Mouse (Mus musculus) midbrain, embryonic 16.5 days (tissue): ENCODE measurements around the gene Pmp22. TPM values are rescaled to one million over a fixed set of nuclear protein-coding genes. Genes with fewer than 3 reads are reported as not detected.

Experiments
- ATAC-seq: fragments of 200-750 bp; cut with Nextera tagmentation; 2 replicates; pipeline ENCODE4 v1.8.0; 2017; ENCODE audit warnings: moderate TSS enrichment
- H3K27ac ChIP-seq: fragments of 300-500 bp; sonication (generic); 2 replicates; pipeline ENCODE4 v1.5.1; 2014; ENCODE audit warnings: mild to moderate bottlenecking, low read length, mixed read lengths
- H3K27me3 ChIP-seq: fragments of 300-500 bp; sonication (generic); 2 replicates; pipeline ENCODE4 v1.6.1; 2014; ENCODE audit warnings: low read depth, low read length, mixed read lengths; ENCODE audit not compliant: control insufficient read depth, insufficient read depth
- H3K36me3 ChIP-seq: fragments of 300-500 bp; sonication (generic); 2 replicates; pipeline ENCODE4 v1.6.1; 2014; ENCODE audit warnings: mild to moderate bottlenecking, low read length, moderate library complexity, mixed read lengths; ENCODE audit not compliant: control insufficient read depth, insufficient read depth
- H3K4me1 ChIP-seq: fragments of 300-500 bp; sonication (generic); 2 replicates; pipeline ENCODE4 v1.6.1; 2014; ENCODE audit warnings: mild to moderate bottlenecking, low read length, mixed read lengths; ENCODE audit not compliant: control insufficient read depth, insufficient read depth
- H3K4me2 ChIP-seq: fragments of 300-500 bp; sonication (generic); 2 replicates; pipeline ENCODE4 v1.6.1; 2014; ENCODE audit warnings: mild to moderate bottlenecking, low read length, mixed read lengths
- H3K4me3 ChIP-seq: fragments of 300-500 bp; sonication (generic); 2 replicates; pipeline ENCODE4 v1.5.1; 2014; ENCODE audit warnings: low read depth, mild to moderate bottlenecking, low read length, moderate library complexity, mixed read lengths
- H3K9ac ChIP-seq: fragments of 300-500 bp; sonication (generic); 2 replicates; pipeline ENCODE4 v1.6.1; 2014; ENCODE audit warnings: low read depth, low read length, mixed read lengths
- H3K9me3 ChIP-seq: fragments of 300-500 bp; sonication (generic); replicated peaks from 2 replicates; pipeline ENCODE4 v1.6.1; 2014; ENCODE audit warnings: mild to moderate bottlenecking, low read length, mixed read lengths; ENCODE audit not compliant: control insufficient read depth, poor library complexity, severe bottlenecking
- WGBS: fragments of 180-500 bp; shearing (Covaris S2); extraction: QIAGEN DNeasy Blood & Tissue Kit; methylation state at CpG from one replicate; pipeline ENCODE4 v1.1.7; 2014; 5-methylcytosine and 5-hydroxymethylcytosine counted together
- polyA plus RNA-seq: library from polyadenylated mRNA; unstranded; fragments of >200 nt; fragmentation: Nextera tagmentation; extraction: Ambion mirVana; gene quantifications from 2 replicates; pipeline ENCODE4 v1.2.1, GENCODE M21; 2015

Pmp22 gene
- polyA plus RNA-seq, 1 experiment from 2014 or later: 23.6 TPM

DNA sequence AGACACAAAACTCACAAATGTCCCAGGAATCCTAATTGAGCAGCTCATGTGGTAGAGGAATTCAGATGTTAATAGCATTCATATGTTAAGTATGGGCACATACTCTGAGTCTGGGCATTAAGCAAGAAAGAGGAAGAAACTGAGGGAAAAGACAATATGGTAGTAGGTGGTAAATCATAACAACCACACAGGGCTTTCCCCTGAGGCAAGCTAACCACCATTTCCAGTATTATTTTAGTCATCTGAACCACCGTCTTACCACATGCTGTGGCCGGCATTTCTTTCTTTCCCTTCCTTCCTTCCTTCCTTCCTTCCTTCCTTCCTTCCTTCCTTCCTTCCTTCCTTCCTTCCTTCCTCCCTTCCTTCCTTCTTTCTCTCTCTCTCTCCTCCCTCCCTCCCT, 6.5 kb upstream of the Pmp22 start:
- no peaks in the 10 kb centered on the region for H3K36me3 ChIP-seq
- no peak overlapping the region for H3K9ac ChIP-seq
- H3K4me3 ChIP-seq: no peak overlapping the region
- ATAC-seq: no peak
- no peak overlapping the region for H3K4me2 ChIP-seq
- no peaks in the 10 kb centered on the region for H3K27me3 ChIP-seq
- WGBS: 75% methylated on average over 2 of the region's 2 CpGs
- no peaks in the 10 kb centered on the region for H3K9me3 ChIP-seq
- no peak overlapping the region for H3K27ac ChIP-seq
- H3K4me1 ChIP-seq: no peaks in the 10 kb centered on the region

DNA sequence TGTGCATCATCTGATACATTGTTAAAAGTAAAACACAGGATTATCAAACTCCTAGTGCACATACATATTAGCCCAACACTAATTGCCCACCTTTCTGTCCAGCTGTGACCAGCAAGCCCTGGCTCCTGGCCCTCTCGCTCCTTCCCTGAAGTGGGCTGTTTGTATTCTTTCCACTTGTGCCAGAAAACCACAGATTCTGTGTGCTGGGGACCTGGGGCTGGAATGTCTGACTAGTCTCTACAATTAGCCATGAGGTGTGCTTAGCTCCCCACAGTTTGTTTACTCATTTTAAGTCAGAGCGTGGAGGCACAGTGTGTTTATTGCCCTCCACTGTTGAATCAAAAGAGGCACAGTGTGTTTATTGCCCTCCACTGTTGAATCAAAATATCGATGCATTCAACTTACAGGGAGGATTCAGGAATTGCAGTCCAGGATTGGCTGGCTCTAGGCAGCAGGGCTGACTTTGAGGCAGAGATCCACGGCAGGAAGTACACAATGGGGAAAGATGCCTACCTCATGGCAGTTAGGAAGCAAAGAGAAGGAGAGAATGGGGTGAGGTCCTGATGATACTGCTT, 5.9 kb upstream of the Pmp22 start:
- Histone ChIP-seq H3K27ac (no peak overlapping the region), H3K9ac (no peak overlapping the region), H3K36me3 (no peaks in the 10 kb centered on the region), H3K4me2 (no peak overlapping the region), H3K27me3 (no peaks in the 10 kb centered on the region), H3K4me1 (no peaks in the 10 kb centered on the region), H3K4me3 (no peak overlapping the region), H3K9me3 (no peaks in the 10 kb centered on the region)
- WGBS: 59% methylated on average over 4 of the region's 4 CpGs
- no peak for ATAC-seq

DNA sequence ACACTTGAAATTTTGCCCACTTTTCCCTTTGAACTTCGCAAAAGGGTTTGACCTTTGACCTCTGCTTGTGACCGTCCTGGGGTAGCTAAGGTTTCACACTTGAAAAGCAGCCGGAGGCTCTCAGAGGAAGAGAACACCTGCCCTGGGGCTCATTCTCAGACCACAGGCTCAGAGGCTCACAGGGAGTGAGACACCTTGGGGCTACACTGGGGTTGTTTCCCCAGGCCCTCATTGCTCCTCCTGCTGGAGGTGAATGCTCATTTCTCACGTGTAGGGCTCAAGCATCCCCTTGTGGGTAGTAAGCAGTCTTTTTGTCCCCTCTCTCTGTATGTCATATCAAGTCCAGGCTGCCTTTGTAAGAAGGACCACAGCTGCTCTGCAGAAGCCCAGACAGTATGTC, 4.5 kb upstream of the Pmp22 start:
- no peak overlapping the region for H3K4me2 ChIP-seq
- no peak for ATAC-seq
- no peak overlapping the region for H3K9ac ChIP-seq
- H3K36me3 ChIP-seq: no peaks in the 10 kb centered on the region
- 8% methylated on average over 4 of the region's 4 CpGs for WGBS
- H3K9me3 ChIP-seq: no peaks in the 10 kb centered on the region
- H3K4me1 ChIP-seq: no peaks in the 10 kb centered on the region
- H3K27me3 ChIP-seq: peaks cover 6% of the 10 kb centered on the region
- no peak overlapping the region for H3K4me3 ChIP-seq
- no peak overlapping the region for H3K27ac ChIP-seq

DNA sequence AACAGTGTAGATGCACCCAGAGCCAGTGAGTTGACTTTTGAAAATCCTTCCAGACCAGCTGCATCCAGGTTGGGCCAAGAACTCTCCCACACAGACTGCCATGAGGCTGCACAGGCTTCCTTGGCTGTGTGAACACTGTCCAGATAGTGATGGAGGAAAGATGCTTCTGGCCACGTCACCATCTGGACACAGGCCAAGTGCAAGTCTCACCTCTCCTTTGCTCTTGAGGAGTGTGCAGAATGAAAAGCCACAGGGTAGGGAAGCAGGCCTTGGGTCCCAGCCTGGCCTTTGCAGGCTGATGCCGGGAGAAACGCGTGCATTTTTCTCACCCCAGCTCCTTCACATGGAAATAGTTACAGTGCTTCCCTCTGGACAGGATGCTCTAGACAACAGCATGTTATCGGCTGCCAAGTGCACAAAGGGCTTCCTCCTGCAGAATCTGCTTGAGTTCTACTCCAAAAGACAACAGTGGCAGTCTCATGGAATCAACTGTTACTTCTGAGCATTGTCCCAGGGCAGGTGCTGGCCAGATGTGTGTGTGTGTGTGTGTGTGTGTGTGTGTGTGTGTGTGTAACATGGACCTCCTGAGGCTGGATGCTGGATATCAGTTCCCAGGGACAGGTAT, 2.8 kb upstream of the Pmp22 start:
- peaks cover 17% of the 10 kb centered on the region for H3K27me3 ChIP-seq
- H3K4me1 ChIP-seq: peaks cover 2% of the 10 kb centered on the region; the same call in 1 of the 2 replicates
- H3K4me2 ChIP-seq: no peak overlapping the region
- H3K27ac ChIP-seq: no peak overlapping the region
- no peaks in the 10 kb centered on the region for H3K36me3 ChIP-seq
- ATAC-seq: no peak
- 75% methylated on average over 5 of the region's 5 CpGs for whole genome bisulfite sequencing
- no peak overlapping the region for H3K4me3 ChIP-seq
- no peaks in the 10 kb centered on the region for H3K9me3 ChIP-seq
- H3K9ac ChIP-seq: no peak overlapping the region

- WGBS: 82% methylated on average over 8 of the region's 8 CpGs
- no peak overlapping the region for H3K4me3 ChIP-seq
- no peaks in the 10 kb centered on the region for H3K36me3 ChIP-seq
- peaks cover 13% of the 10 kb centered on the region; the same call in 1 of the 2 replicates for H3K4me1 ChIP-seq
- H3K9me3 ChIP-seq: no peaks in the 10 kb centered on the region
- no peak overlapping the region for H3K27ac ChIP-seq
- H3K4me2 ChIP-seq: no peak overlapping the region
- peaks cover 27% of the 10 kb centered on the region for H3K27me3 ChIP-seq
- no peak for ATAC-seq
- no peak overlapping the region for H3K9ac ChIP-seq
These were observed 1.8 kb upstream of the Pmp22 start for GRCm38 (mm10) chr11:63126976-63127375.

GRCm38 (mm10) chr11:63127513-63127912, 1.3 kb upstream of the Pmp22 start:
- Histone ChIP-seq H3K9me3 (no peaks in the 10 kb centered on the region), H3K9ac (no peak overlapping the region), H3K4me1 (peaks cover 18% of the 10 kb centered on the region), H3K4me2 (no peak overlapping the region), H3K4me3 (no peak overlapping the region), H3K27ac (no peak overlapping the region), H3K36me3 (no peaks in the 10 kb centered on the region), H3K27me3 (peaks cover 33% of the 10 kb centered on the region)
- 81% methylated on average over 4 of the region's 4 CpGs for WGBS
- no peak for ATAC-seq

GRCm38 (mm10) chr11:63129375-63129774, 593 bp downstream of the Pmp22 start:
- Histone ChIP-seq H3K36me3 (no peaks in the 10 kb centered on the region), H3K4me3 (no peak overlapping the region), H3K9me3 (no peaks in the 10 kb centered on the region), H3K27ac (no peak overlapping the region), H3K4me2 (no peak overlapping the region), H3K27me3 (peaks cover 47% of the 10 kb centered on the region), H3K4me1 (peaks cover 21% of the 10 kb centered on the region), H3K9ac (no peak overlapping the region)
- whole genome bisulfite sequencing: 59% methylated on average over 9 of the region's 9 CpGs
- no peak for ATAC-seq

GRCm38 (mm10) chr11:63129840-63130239, 1.1 kb downstream of the Pmp22 start:
- ATAC-seq: no peak
- Histone ChIP-seq H3K27me3 (peaks cover 48% of the 10 kb centered on the region), H3K4me3 (no peak overlapping the region), H3K4me2 (no peak overlapping the region), H3K9ac (no peak overlapping the region), H3K27ac (no peak overlapping the region), H3K36me3 (no peaks in the 10 kb centered on the region), H3K9me3 (no peaks in the 10 kb centered on the region), H3K4me1 (peaks cover 21% of the 10 kb centered on the region)
- whole genome bisulfite sequencing: 65% methylated on average over 12 of the region's 12 CpGs

- Histone ChIP-seq H3K4me2 (no peak overlapping the region; the same call in 1 of the 2 replicates), H3K36me3 (no peaks in the 10 kb centered on the region), H3K27ac (no peak overlapping the region), H3K27me3 (peaks cover 48% of the 10 kb centered on the region), H3K9me3 (no peaks in the 10 kb centered on the region), H3K4me1 (peaks cover 21% of the 10 kb centered on the region), H3K9ac (no peak overlapping the region), H3K4me3 (no peak overlapping the region)
- ATAC-seq: no peak
- 45% methylated on average over 8 of the region's 8 CpGs for WGBS
These were observed 1.7 kb downstream of the Pmp22 start for GRCm38 (mm10) chr11:63130497-63130896.
